Mouse (Mus musculus): Measurements from ENCODE around the gene Snrpd3. TPM values are rescaled to one million over a fixed set of nuclear protein-coding genes. Genes with fewer than 3 reads are reported as not detected.

The Snrpd3 gene
- polyA plus RNA-seq, 1 experiment from 2014 or later: 144 TPM

- Histone ChIP-seq H3K4me1 (ENCODE audit: control insufficient read depth, insufficient read depth, low read length) (no peaks in the 10 kb centered on the region), H3K27ac (ENCODE audit: low read length) (no peak overlapping the region), H3K27me3 (replicated peaks; ENCODE audit: control insufficient read depth, insufficient read depth, low read length) (no peaks in the 10 kb centered on the region), H3K36me3 (ENCODE audit: control insufficient read depth, insufficient read depth, low read length) (no peaks in the 10 kb centered on the region), H3K9ac (ENCODE audit: low read depth, low read length) (no peak overlapping the region), H3K4me2 (ENCODE audit: low read depth, low read length) (no peak overlapping the region), H3K4me3 (ENCODE audit: low read length) (no peak overlapping the region), H3K9me3 (ENCODE audit: control insufficient read depth, low read length) (no peaks in the 10 kb centered on the region)
- no peak for ATAC-seq
- 89% methylated on average over 6 of the region's 6 CpGs for WGBS
These were observed 33.3 kb upstream of the Snrpd3 start for GRCm38 (mm10) chr10:75484066-75484465.

GRCm38 (mm10) chr10:75484767-75485166 lies 32.6 kb upstream of the Snrpd3 start:
- no peaks in the 10 kb centered on the region for H3K4me1 ChIP-seq (ENCODE audit: control insufficient read depth, insufficient read depth, low read length)
- 47% methylated on average over 6 of the region's 6 CpGs for WGBS
- ATAC-seq: no peak
- no peak overlapping the region for H3K27ac ChIP-seq (ENCODE audit: low read length)
- no peak overlapping the region for H3K9ac ChIP-seq (ENCODE audit: low read depth, low read length)
- no peaks in the 10 kb centered on the region for H3K36me3 ChIP-seq (ENCODE audit: control insufficient read depth, insufficient read depth, low read length)
- no peaks in the 10 kb centered on the region for H3K27me3 ChIP-seq (replicated peaks; ENCODE audit: control insufficient read depth, insufficient read depth, low read length)
- no peak overlapping the region for H3K4me2 ChIP-seq (ENCODE audit: low read depth, low read length)
- H3K9me3 ChIP-seq (ENCODE audit: control insufficient read depth, low read length): no peaks in the 10 kb centered on the region
- H3K4me3 ChIP-seq (ENCODE audit: low read length): no peak overlapping the region

GRCm38 (mm10) chr10:75486086-75486979 lies 31.0 kb upstream of the Snrpd3 start:
- Histone ChIP-seq H3K9ac (ENCODE audit: low read depth, low read length) (no peak overlapping the region), H3K4me2 (ENCODE audit: low read depth, low read length) (no peak overlapping the region), H3K27me3 (replicated peaks; ENCODE audit: control insufficient read depth, insufficient read depth, low read length) (no peaks in the 10 kb centered on the region), H3K27ac (ENCODE audit: low read length) (no peak overlapping the region), H3K4me3 (ENCODE audit: low read length) (no peak overlapping the region), H3K9me3 (ENCODE audit: control insufficient read depth, low read length) (no peaks in the 10 kb centered on the region), H3K4me1 (ENCODE audit: control insufficient read depth, insufficient read depth, low read length) (no peaks in the 10 kb centered on the region), H3K36me3 (ENCODE audit: control insufficient read depth, insufficient read depth, low read length) (no peaks in the 10 kb centered on the region)
- peak; percentile 50; the same call in 1 of the 2 replicates for ATAC-seq
- 47% methylated on average over 9 of the region's 9 CpGs for WGBS

GRCm38 (mm10) chr10:75487131-75487530 lies 30.2 kb upstream of the Snrpd3 start:
- H3K27ac ChIP-seq (ENCODE audit: low read length): no peak overlapping the region
- no peak overlapping the region for H3K9ac ChIP-seq (ENCODE audit: low read depth, low read length)
- no peaks in the 10 kb centered on the region for H3K36me3 ChIP-seq (ENCODE audit: control insufficient read depth, insufficient read depth, low read length)
- no peak for ATAC-seq
- H3K27me3 ChIP-seq (replicated peaks; ENCODE audit: control insufficient read depth, insufficient read depth, low read length): no peaks in the 10 kb centered on the region
- no peak overlapping the region for H3K4me3 ChIP-seq (ENCODE audit: low read length)
- H3K4me1 ChIP-seq (ENCODE audit: control insufficient read depth, insufficient read depth, low read length): no peaks in the 10 kb centered on the region
- no peaks in the 10 kb centered on the region for H3K9me3 ChIP-seq (ENCODE audit: control insufficient read depth, low read length)
- no peak overlapping the region for H3K4me2 ChIP-seq (ENCODE audit: low read depth, low read length)
- 59% methylated on average over 3 of the region's 3 CpGs for WGBS

- no peak overlapping the region for H3K27ac ChIP-seq (ENCODE audit: low read length)
- 58% methylated on average over 2 of the region's 2 CpGs for WGBS
- H3K9ac ChIP-seq (ENCODE audit: low read depth, low read length): no peak overlapping the region
- no peak for ATAC-seq
- no peaks in the 10 kb centered on the region for H3K36me3 ChIP-seq (ENCODE audit: control insufficient read depth, insufficient read depth, low read length)
- H3K4me3 ChIP-seq (ENCODE audit: low read length): no peak overlapping the region
- no peaks in the 10 kb centered on the region for H3K27me3 ChIP-seq (replicated peaks; ENCODE audit: control insufficient read depth, insufficient read depth, low read length)
- no peaks in the 10 kb centered on the region for H3K4me1 ChIP-seq (ENCODE audit: control insufficient read depth, insufficient read depth, low read length)
- no peaks in the 10 kb centered on the region for H3K9me3 ChIP-seq (ENCODE audit: control insufficient read depth, low read length)
- no peak overlapping the region for H3K4me2 ChIP-seq (ENCODE audit: low read depth, low read length)
These were observed 27.8 kb upstream of the Snrpd3 start for GRCm38 (mm10) chr10:75489522-75489921.

GRCm38 (mm10) chr10:75490731-75491130 lies 26.6 kb upstream of the Snrpd3 start:
- no peaks in the 10 kb centered on the region for H3K36me3 ChIP-seq (ENCODE audit: control insufficient read depth, insufficient read depth, low read length)
- H3K9ac ChIP-seq (ENCODE audit: low read depth, low read length): no peak overlapping the region
- WGBS: 82% methylated on average over 2 of the region's 2 CpGs
- no peaks in the 10 kb centered on the region for H3K4me1 ChIP-seq (ENCODE audit: control insufficient read depth, insufficient read depth, low read length)
- H3K27ac ChIP-seq (ENCODE audit: low read length): no peak overlapping the region
- no peaks in the 10 kb centered on the region for H3K9me3 ChIP-seq (ENCODE audit: control insufficient read depth, low read length)
- no peak overlapping the region for H3K4me3 ChIP-seq (ENCODE audit: low read length)
- no peak overlapping the region for H3K4me2 ChIP-seq (ENCODE audit: low read depth, low read length)
- no peaks in the 10 kb centered on the region for H3K27me3 ChIP-seq (replicated peaks; ENCODE audit: control insufficient read depth, insufficient read depth, low read length)
- ATAC-seq: no peak

GRCm38 (mm10) chr10:75491234-75491935 lies 26.0 kb upstream of the Snrpd3 start:
- Histone ChIP-seq H3K27ac (ENCODE audit: low read length) (no peak overlapping the region), H3K27me3 (replicated peaks; ENCODE audit: control insufficient read depth, insufficient read depth, low read length) (no peaks in the 10 kb centered on the region), H3K9me3 (ENCODE audit: control insufficient read depth, low read length) (no peaks in the 10 kb centered on the region), H3K4me3 (ENCODE audit: low read length) (no peak overlapping the region), H3K4me1 (ENCODE audit: control insufficient read depth, insufficient read depth, low read length) (no peaks in the 10 kb centered on the region), H3K36me3 (ENCODE audit: control insufficient read depth, insufficient read depth, low read length) (no peaks in the 10 kb centered on the region), H3K9ac (ENCODE audit: low read depth, low read length) (no peak overlapping the region), H3K4me2 (ENCODE audit: low read depth, low read length) (no peak overlapping the region)
- WGBS: 83% methylated on average over 3 of the region's 3 CpGs
- ATAC-seq: no peak

GRCm38 (mm10) chr10:75491936-75492262 lies 25.5 kb upstream of the Snrpd3 start:
- Histone ChIP-seq H3K4me2 (ENCODE audit: low read depth, low read length) (no peak overlapping the region), H3K27ac (ENCODE audit: low read length) (no peak overlapping the region), H3K27me3 (replicated peaks; ENCODE audit: control insufficient read depth, insufficient read depth, low read length) (no peaks in the 10 kb centered on the region), H3K4me3 (ENCODE audit: low read length) (no peak overlapping the region), H3K9ac (ENCODE audit: low read depth, low read length) (no peak overlapping the region), H3K9me3 (ENCODE audit: control insufficient read depth, low read length) (no peaks in the 10 kb centered on the region), H3K4me1 (ENCODE audit: control insufficient read depth, insufficient read depth, low read length) (no peaks in the 10 kb centered on the region), H3K36me3 (ENCODE audit: control insufficient read depth, insufficient read depth, low read length) (no peaks in the 10 kb centered on the region)
- 52% methylated on average over 2 of the region's 2 CpGs for WGBS
- ATAC-seq: no peak

GRCm38 (mm10) chr10:75495304-75495703 lies 22.0 kb upstream of the Snrpd3 start:
- H3K27me3 ChIP-seq (replicated peaks; ENCODE audit: control insufficient read depth, insufficient read depth, low read length): no peaks in the 10 kb centered on the region

More at GRCm38 (mm10) chr10:75495304-75495703, 22.0 kb upstream of the Snrpd3 start:
- Histone ChIP-seq H3K4me3 (ENCODE audit: low read length) (no peak overlapping the region), H3K36me3 (ENCODE audit: control insufficient read depth, insufficient read depth, low read length) (no peaks in the 10 kb centered on the region), H3K9ac (ENCODE audit: low read depth, low read length) (no peak overlapping the region), H3K27ac (ENCODE audit: low read length) (no peak overlapping the region), H3K4me1 (ENCODE audit: control insufficient read depth, insufficient read depth, low read length) (no peaks in the 10 kb centered on the region; the same call in 1 of the 2 replicates), H3K9me3 (ENCODE audit: control insufficient read depth, low read length) (no peaks in the 10 kb centered on the region), H3K4me2 (ENCODE audit: low read depth, low read length) (no peak overlapping the region)
- WGBS: 72% methylated on average over 6 of the region's 6 CpGs
- no peak for ATAC-seq
